Comparison of ENCODE assay signal across 11 mouse cellular contexts in genomic region chr10:94562188-94562587, GRCm38 (mm10).
A peak's percentile ranks its signal among the peaks of the same experiment; 100 is the strongest.
DNase-seq lines count a peak whose midpoint lies in the region; ATAC-seq and TF ChIP-seq lines count a peak whose summit lies in the region.
"Had no signal": no experiment of that assay in that cellular context is flagged by ENCODE, and none has a peak within 500 bp of the region (broad histone marks: within the 10 kb centered on the region; RNA-seq: fewer than 3 reads in every experiment).

No protein-coding gene starts in this region.

- no peaks in the 10 kb centered on the region for H3K36me3 ChIP-seq in liver, adult 2 months (ENCODE audit: control insufficient read depth, insufficient read depth, low read length)
- no peaks in the 10 kb centered on the region for H3K36me3 ChIP-seq in liver, embryonic 11.5 days (ENCODE audit: control insufficient read depth, insufficient read depth, low read length)
- H3K36me3 ChIP-seq in stomach, postnatal 0 days (ENCODE audit: control insufficient read depth, insufficient read depth, low read length), result no peaks in the 10 kb centered on the region
- H3K36me3 ChIP-seq in midbrain, embryonic 16.5 days (ENCODE audit: control insufficient read depth, insufficient read depth, low read length), result no peaks in the 10 kb centered on the region
- H3K36me3 ChIP-seq: stomach, embryonic 15.5 days had no signal

- TF ChIP-seq CTCF in liver, adult 2 months (IDR thresholded peaks at IDR 0.05; ENCODE audit: low read depth, low read length), result peak; percentile 54; the same call in 1 of the 2 replicates
- peak; percentile 70 for TF ChIP-seq CTCF in stomach, postnatal 0 days (IDR thresholded peaks at IDR 0.05; ENCODE audit: low read depth)

- H3K27ac ChIP-seq in liver, adult 2 months (replicated peaks; ENCODE audit: insufficient read depth, low read depth, low read length), result no peak overlapping the region
- no peak overlapping the region for H3K27ac ChIP-seq in liver, embryonic 11.5 days (ENCODE audit: low read depth, low read length)
- H3K27ac ChIP-seq in stomach, postnatal 0 days (replicated peaks), result no peak overlapping the region
- no peak overlapping the region for H3K27ac ChIP-seq in midbrain, embryonic 16.5 days (ENCODE audit: low read length)
- H3K27ac ChIP-seq: stomach, embryonic 15.5 days had no signal

- no peak for TF ChIP-seq EP300 in stomach, postnatal 0 days (optimal IDR thresholded peaks at IDR 0.05)

- WGBS in liver, adult 2 months, result 40% methylated on average over 1 of the region's 1 CpGs
- WGBS in liver, embryonic 11.5 days, result 25% methylated on average over 1 of the region's 1 CpGs
- WGBS in stomach, postnatal 0 days, result 12% methylated on average over 1 of the region's 1 CpGs
- whole genome bisulfite sequencing in midbrain, embryonic 16.5 days, result 14% methylated on average over 1 of the region's 1 CpGs

- peaks cover 5% of the 10 kb centered on the region; the same call in 1 of the 2 replicates for H3K79me2 ChIP-seq in liver, adult 2 months (ENCODE audit: control insufficient read depth, insufficient read depth, low read length)

- no peak overlapping the region for H3K4me2 ChIP-seq in liver, embryonic 11.5 days
- H3K4me2 ChIP-seq in stomach, postnatal 0 days (replicated peaks; ENCODE audit: low read depth), result no peak overlapping the region
- no peak overlapping the region for H3K4me2 ChIP-seq in midbrain, embryonic 16.5 days (ENCODE audit: low read length)
- H3K4me2 ChIP-seq: heart, embryonic 11.5 days; stomach, embryonic 15.5 days had no signal

- TF ChIP-seq POLR2A in liver, adult 2 months (IDR thresholded peaks at IDR 0.05; ENCODE audit: extremely low read depth, insufficient read depth, low read length), result no peak

- peak; percentile 40 to 66 for DNase-seq in cerebellum, postnatal 14 days
- no peak for DNase-seq in cerebellum, adult 8-10 months
- no peak for DNase-seq in liver, adult 2 months (ENCODE audit: extremely low read depth, low read depth, low spot score)
- no peak for DNase-seq in liver, embryonic 11.5 days (ENCODE audit: low spot score)
- peak; percentile 24 for DNase-seq in brain, adult 2 months (ENCODE audit: low read depth, low spot score)
- DNase-seq in stomach, postnatal 0 days (ENCODE audit: low spot score), result peak; percentile 60
- no peak for DNase-seq in frontal cortex, postnatal 14 days (ENCODE audit: low spot score in 2 of 2)
- DNase-seq: layer of hippocampus, postnatal 36 days had no signal

- no peaks in the 10 kb centered on the region for H3K9me3 ChIP-seq in liver, embryonic 11.5 days (ENCODE audit: control insufficient read depth, low read length)
- no peaks in the 10 kb centered on the region for H3K9me3 ChIP-seq in stomach, postnatal 0 days (ENCODE audit: control insufficient read depth, low read length)
- no peaks in the 10 kb centered on the region for H3K9me3 ChIP-seq in midbrain, embryonic 16.5 days (replicated peaks; ENCODE audit: control insufficient read depth, low read length, poor library complexity, severe bottlenecking)
- H3K9me3 ChIP-seq: stomach, embryonic 15.5 days had no signal

- no peak overlapping the region for H3K9ac ChIP-seq in liver, adult 2 months (ENCODE audit: low read depth, low read length)
- no peak overlapping the region for H3K9ac ChIP-seq in liver, embryonic 11.5 days (ENCODE audit: low read depth, low read length)
- H3K9ac ChIP-seq in stomach, postnatal 0 days (ENCODE audit: low read length), result no peak overlapping the region
- no peak overlapping the region for H3K9ac ChIP-seq in midbrain, embryonic 16.5 days (ENCODE audit: low read depth, low read length)
- H3K9ac ChIP-seq: stomach, embryonic 15.5 days had no signal

- H3K4me1 ChIP-seq in liver, adult 2 months (ENCODE audit: control insufficient read depth, insufficient read depth, low read length), result peaks cover 8% of the 10 kb centered on the region
- peaks cover 32% of the 10 kb centered on the region for H3K4me1 ChIP-seq in liver, embryonic 11.5 days (replicated peaks; ENCODE audit: control insufficient read depth, insufficient read depth, low read length)
- H3K4me1 ChIP-seq in stomach, postnatal 0 days (replicated peaks; ENCODE audit: control insufficient read depth, insufficient read depth), result no peaks in the 10 kb centered on the region
- peaks cover 11% of the 10 kb centered on the region; the same call in 1 of the 2 replicates for H3K4me1 ChIP-seq in midbrain, embryonic 16.5 days (ENCODE audit: control insufficient read depth, insufficient read depth, low read length)
- H3K4me1 ChIP-seq: stomach, embryonic 15.5 days had no signal

- H3K27me3 ChIP-seq in liver, adult 2 months (ENCODE audit: control insufficient read depth, insufficient read depth, low read length), result no peaks in the 10 kb centered on the region
- no peaks in the 10 kb centered on the region for H3K27me3 ChIP-seq in liver, embryonic 11.5 days (replicated peaks; ENCODE audit: control insufficient read depth, insufficient read depth, low read length)
- H3K27me3 ChIP-seq in stomach, postnatal 0 days (ENCODE audit: control insufficient read depth, insufficient read depth, low read length), result no peaks in the 10 kb centered on the region
- no peaks in the 10 kb centered on the region for H3K27me3 ChIP-seq in midbrain, embryonic 16.5 days (ENCODE audit: control insufficient read depth, insufficient read depth, low read depth, low read length)
- H3K27me3 ChIP-seq: stomach, embryonic 15.5 days had no signal

- no peak for ATAC-seq in liver, embryonic 11.5 days (replicated peaks; ENCODE audit: low FRiP score)
- no peak for ATAC-seq in stomach, postnatal 0 days (ENCODE audit: low FRiP score, low TSS enrichment)
- no peak for ATAC-seq in midbrain, embryonic 16.5 days

- no peak overlapping the region for H3K4me3 ChIP-seq in liver, adult 2 months (ENCODE audit: insufficient read depth, low read depth, low read length)
- H3K4me3 ChIP-seq in liver, embryonic 11.5 days (ENCODE audit: low read depth, low read length), result no peak overlapping the region
- no peak overlapping the region for H3K4me3 ChIP-seq in stomach, postnatal 0 days (ENCODE audit: low read depth, low read length)
- H3K4me3 ChIP-seq in midbrain, embryonic 16.5 days (ENCODE audit: low read depth, low read length), result no peak overlapping the region
- H3K4me3 ChIP-seq: stomach, embryonic 15.5 days had no signal

Comparison
In these comparisons a context has a peak if more than half of its experiments do, and no peak if none do; other contexts are left out.
1. DNase-seq: peak in cerebellum, postnatal 14 days (2 of 2), brain, adult 2 months (single experiment) and stomach, postnatal 0 days (single experiment); none in cerebellum, adult 8-10 months (single experiment), liver, adult 2 months (single experiment), liver, embryonic 11.5 days (single experiment) and frontal cortex, postnatal 14 days (0 of 2).